Mouse (Mus musculus) embryo, embryonic 10.5 days (tissue): ENCODE results near the gene St7.

Source experiments
- DNase-seq: peaks from one replicate; pipeline ENCODE4 v3.0.0-alpha.2; 2015; ENCODE audit warnings: low spot score

St7 gene

GRCm38 (mm10) chr6:17720022-17720421 is 27.3 kb downstream of the St7 start:
- no peak for DNase-seq

GRCm38 (mm10) chr6:17721706-17722105 is 29.0 kb downstream of the St7 start:
- DNase-seq: no peak

GRCm38 (mm10) chr6:17725841-17726460 is 33.2 kb downstream of the St7 start:
- DNase-seq: peak; percentile 79

GRCm38 (mm10) chr6:17727241-17727640 is 34.5 kb downstream of the St7 start:
- no peak for DNase-seq

- no peak for DNase-seq
Observed at GRCm38 (mm10) chr6:17727891-17728790, 35.4 kb downstream of the St7 start.

GRCm38 (mm10) chr6:17730122-17730521 is 37.4 kb downstream of the St7 start:
- no peak for DNase-seq

GRCm38 (mm10) chr6:17731694-17732093 is 39.0 kb downstream of the St7 start:
- DNase-seq: no peak

- no peak for DNase-seq
Observed at GRCm38 (mm10) chr6:17733951-17734411, 41.2 kb downstream of the St7 start.

- DNase-seq: no peak
Observed at GRCm38 (mm10) chr6:17737262-17737948, 44.7 kb downstream of the St7 start.

- no peak for DNase-seq
Observed at GRCm38 (mm10) chr6:17740128-17740527, 47.4 kb downstream of the St7 start.

GRCm38 (mm10) chr6:17741639-17742038 is 48.9 kb downstream of the St7 start:
- DNase-seq: no peak

GRCm38 (mm10) chr6:17742209-17742608 is 49.5 kb downstream of the St7 start:
- no peak for DNase-seq

- DNase-seq: no peak
Observed at GRCm38 (mm10) chr6:17743325-17743724, 50.6 kb downstream of the St7 start.

- no peak for DNase-seq
Observed at GRCm38 (mm10) chr6:17747724-17748123, 55.0 kb downstream of the St7 start.

- DNase-seq: peak; percentile 90
Observed at GRCm38 (mm10) chr6:17748866-17749582, 56.3 kb downstream of the St7 start.

GRCm38 (mm10) chr6:17749596-17749995 is 56.9 kb downstream of the St7 start:
- DNase-seq: peak; percentile 43

- peak; percentile 23 for DNase-seq
Observed at GRCm38 (mm10) chr6:17750041-17750660, 57.4 kb downstream of the St7 start.

- no peak for DNase-seq
Observed at GRCm38 (mm10) chr6:17750957-17751356, 58.2 kb downstream of the St7 start.

- DNase-seq: no peak
Observed at GRCm38 (mm10) chr6:17755902-17756301, 63.2 kb downstream of the St7 start.

GRCm38 (mm10) chr6:17758568-17758967 is 65.8 kb downstream of the St7 start:
- no peak for DNase-seq

GRCm38 (mm10) chr6:17763963-17764659 is 71.4 kb downstream of the St7 start:
- DNase-seq: no peak
